Mouse (Mus musculus) stomach, embryonic 15.5 days (tissue): ENCODE data around the gene Zer1. TPM values are rescaled to one million over a fixed set of nuclear protein-coding genes. Genes with fewer than 3 reads are reported as not detected.

Experiments
- ATAC-seq: fragments of 200-750 bp; cut with Nextera tagmentation; 2 replicates; pipeline ENCODE4 v1.8.0; 2017; ENCODE audit warnings: low read depth, moderate number of reproducible peaks, moderate TSS enrichment; ENCODE audit not compliant: insufficient read depth, low FRiP score
- H3K27ac ChIP-seq: fragments of 300-500 bp; sonication (generic); 2 replicates; pipeline ENCODE4 v1.5.1; 2015; ENCODE audit warnings: mild to moderate bottlenecking, inconsistent platforms
- H3K27me3 ChIP-seq: fragments of 300-500 bp; sonication (generic); replicated peaks from 2 replicates; pipeline ENCODE4 v1.6.1; 2015; ENCODE audit warnings: inconsistent platforms
- H3K36me3 ChIP-seq: fragments of 300-500 bp; sonication (generic); 2 replicates; pipeline ENCODE4 v1.6.1; 2015; ENCODE audit warnings: inconsistent platforms
- H3K4me1 ChIP-seq: fragments of 300-500 bp; sonication (generic); 2 replicates; pipeline ENCODE4 v1.6.1; 2015; ENCODE audit warnings: inconsistent platforms
- H3K4me2 ChIP-seq: fragments of 300-500 bp; sonication (generic); 2 replicates; pipeline ENCODE4 v1.6.1; 2015; ENCODE audit warnings: mild to moderate bottlenecking, inconsistent platforms
- H3K4me3 ChIP-seq: fragments of 300-500 bp; sonication (generic); replicated peaks from 2 replicates; pipeline ENCODE4 v1.5.1; 2015; ENCODE audit warnings: inconsistent platforms
- H3K9ac ChIP-seq: fragments of 300-500 bp; sonication (generic); 2 replicates; pipeline ENCODE4 v1.6.1; 2015; ENCODE audit warnings: inconsistent platforms
- H3K9me3 ChIP-seq: fragments of 300-500 bp; sonication (generic); 2 replicates; pipeline ENCODE4 v1.6.1; 2016; ENCODE audit warnings: inconsistent platforms
- WGBS: fragments of 180-500 bp; shearing (Covaris S2); methylation state at CpG from one replicate; pipeline ENCODE4 v1.1.7; 2015; 5-methylcytosine and 5-hydroxymethylcytosine counted together
- polyA plus RNA-seq: library from polyadenylated mRNA; unstranded; fragments of >200 nt; fragmentation: Nextera tagmentation; extraction: Ambion mirVana; gene quantifications from 2 replicates; pipeline ENCODE4 v1.2.1, GENCODE M21; 2015

The Zer1 gene
- polyA plus RNA-seq, 1 experiment from 2014 or later, result 7.0 TPM

DNA sequence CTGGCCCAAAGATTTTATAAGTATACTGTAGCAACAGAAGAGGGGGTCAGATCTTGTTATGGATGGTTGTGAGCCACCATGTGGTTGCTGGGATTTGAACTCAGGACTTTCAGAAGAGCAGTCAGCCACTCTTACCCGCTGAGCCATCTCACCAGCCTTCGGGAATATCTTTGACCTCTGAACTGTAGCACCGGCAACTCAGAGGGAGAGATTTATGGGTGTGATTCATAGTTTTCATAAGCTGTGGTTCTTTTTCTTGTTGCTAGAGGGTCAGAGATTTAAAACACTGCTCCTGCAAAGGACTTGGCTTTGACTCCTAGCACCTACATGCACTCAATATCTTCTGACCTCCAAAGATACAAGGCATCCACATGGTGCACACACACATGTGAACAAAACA is 48.8 kb downstream of the Zer1 start:
- WGBS, result 51% methylated on average over 3 of the region's 3 CpGs
- H3K4me1 ChIP-seq, result peaks cover 12% of the 10 kb centered on the region; the same call in 1 of the 2 replicates
- H3K4me3 ChIP-seq, result no peak overlapping the region
- no peaks in the 10 kb centered on the region for H3K9me3 ChIP-seq
- H3K9ac ChIP-seq, result no peak overlapping the region
- no peak overlapping the region for H3K27ac ChIP-seq
- no peaks in the 10 kb centered on the region for H3K27me3 ChIP-seq
- no peak for ATAC-seq
- H3K36me3 ChIP-seq, result 0 out of 2 replicates have a peak, but pooled peaks cover 7% of the 10 kb centered on the region
- H3K4me2 ChIP-seq, result no peak overlapping the region

DNA sequence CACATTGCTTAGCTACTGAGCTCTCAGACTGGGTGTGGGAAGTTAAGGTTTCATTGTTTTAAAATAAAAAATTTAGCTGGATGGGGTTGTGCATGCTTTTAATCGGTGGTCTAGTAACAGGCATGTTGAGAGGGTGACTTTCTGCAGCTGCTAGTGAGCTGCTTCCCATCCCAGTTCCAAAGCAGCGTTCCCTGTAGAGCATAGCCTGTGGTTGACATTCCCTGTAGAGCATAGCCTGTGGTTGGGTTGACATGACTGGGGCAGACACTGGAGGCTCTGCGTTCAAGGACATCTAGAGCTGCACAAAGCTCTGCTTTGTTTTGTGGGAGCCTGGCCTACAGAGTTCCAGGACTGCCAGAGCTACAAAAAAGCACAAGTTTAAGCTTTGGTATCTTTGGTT is 51.1 kb downstream of the Zer1 start:
- H3K4me2 ChIP-seq, result no peak overlapping the region
- 70% methylated on average over 3 of the region's 3 CpGs for WGBS
- H3K9ac ChIP-seq, result no peak overlapping the region
- no peaks in the 10 kb centered on the region for H3K9me3 ChIP-seq
- ATAC-seq, result no peak
- H3K27me3 ChIP-seq, result no peaks in the 10 kb centered on the region
- H3K27ac ChIP-seq, result no peak overlapping the region
- peaks cover 26% of the 10 kb centered on the region for H3K36me3 ChIP-seq
- H3K4me1 ChIP-seq, result peaks cover 8% of the 10 kb centered on the region; the same call in 1 of the 2 replicates
- H3K4me3 ChIP-seq, result no peak overlapping the region

DNA sequence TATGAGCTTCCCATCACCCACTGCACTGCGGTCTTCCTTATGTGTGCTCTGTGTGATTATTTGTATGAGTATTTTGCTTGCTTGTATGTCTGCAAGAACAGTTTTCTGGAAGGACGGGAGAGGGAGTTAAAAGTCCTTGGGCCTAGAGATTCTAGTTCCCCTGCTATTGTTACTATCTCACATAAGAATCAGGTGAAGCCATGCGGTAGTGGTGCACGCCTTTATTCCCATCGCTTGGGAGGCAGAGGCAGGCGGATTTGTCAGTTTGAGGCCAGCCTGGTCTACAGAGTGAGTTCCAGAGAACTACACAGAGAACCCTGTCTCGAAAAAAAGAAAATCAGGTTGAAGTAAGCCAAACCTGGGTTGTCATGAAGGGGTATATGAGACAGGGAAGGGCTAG is 51.5 kb downstream of the Zer1 start:
- WGBS, result 76% methylated on average over 7 of the region's 7 CpGs
- peaks cover 10% of the 10 kb centered on the region; the same call in 1 of the 2 replicates for H3K4me1 ChIP-seq
- no peak overlapping the region for H3K9ac ChIP-seq
- ATAC-seq, result no peak
- no peaks in the 10 kb centered on the region for H3K9me3 ChIP-seq
- peaks cover 26% of the 10 kb centered on the region for H3K36me3 ChIP-seq
- H3K4me2 ChIP-seq, result no peak overlapping the region
- no peak overlapping the region for H3K27ac ChIP-seq
- H3K27me3 ChIP-seq, result no peaks in the 10 kb centered on the region
- H3K4me3 ChIP-seq, result no peak overlapping the region

DNA sequence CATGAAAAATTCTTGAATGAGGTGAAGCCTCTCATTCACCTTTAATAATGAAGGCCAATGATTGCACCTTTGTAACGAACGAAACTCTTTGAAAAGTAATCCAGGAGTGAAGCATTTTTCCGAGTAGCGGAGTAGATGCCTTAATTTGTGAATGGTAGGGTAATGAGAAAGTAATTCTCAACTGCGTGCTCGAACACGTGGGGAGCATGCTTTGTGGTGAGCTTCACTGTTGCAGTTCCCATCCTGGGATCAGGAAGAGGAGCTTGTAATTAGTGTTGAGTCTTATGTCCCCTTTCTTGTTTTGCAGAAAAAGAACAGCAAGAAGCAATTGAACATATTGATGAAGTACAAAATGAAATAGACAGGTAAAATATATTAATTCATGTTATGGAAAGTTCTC is 56.4 kb downstream of the Zer1 start:
- Histone ChIP-seq H3K4me3 (peak overlapping the region; percentile 100), H3K4me1 (peaks cover 23% of the 10 kb centered on the region), H3K36me3 (peaks cover 26% of the 10 kb centered on the region), H3K27me3 (no peaks in the 10 kb centered on the region), H3K9me3 (no peaks in the 10 kb centered on the region), H3K27ac (0 out of 2 replicates have a peak overlapping the region, but pooled peaks have one; percentile 99), H3K4me2 (peak overlapping the region; percentile 60), H3K9ac (peak overlapping the region; percentile 99; the same call in 1 of the 2 replicates)
- 18% methylated on average over 7 of the region's 7 CpGs for WGBS
- no peak for ATAC-seq

DNA sequence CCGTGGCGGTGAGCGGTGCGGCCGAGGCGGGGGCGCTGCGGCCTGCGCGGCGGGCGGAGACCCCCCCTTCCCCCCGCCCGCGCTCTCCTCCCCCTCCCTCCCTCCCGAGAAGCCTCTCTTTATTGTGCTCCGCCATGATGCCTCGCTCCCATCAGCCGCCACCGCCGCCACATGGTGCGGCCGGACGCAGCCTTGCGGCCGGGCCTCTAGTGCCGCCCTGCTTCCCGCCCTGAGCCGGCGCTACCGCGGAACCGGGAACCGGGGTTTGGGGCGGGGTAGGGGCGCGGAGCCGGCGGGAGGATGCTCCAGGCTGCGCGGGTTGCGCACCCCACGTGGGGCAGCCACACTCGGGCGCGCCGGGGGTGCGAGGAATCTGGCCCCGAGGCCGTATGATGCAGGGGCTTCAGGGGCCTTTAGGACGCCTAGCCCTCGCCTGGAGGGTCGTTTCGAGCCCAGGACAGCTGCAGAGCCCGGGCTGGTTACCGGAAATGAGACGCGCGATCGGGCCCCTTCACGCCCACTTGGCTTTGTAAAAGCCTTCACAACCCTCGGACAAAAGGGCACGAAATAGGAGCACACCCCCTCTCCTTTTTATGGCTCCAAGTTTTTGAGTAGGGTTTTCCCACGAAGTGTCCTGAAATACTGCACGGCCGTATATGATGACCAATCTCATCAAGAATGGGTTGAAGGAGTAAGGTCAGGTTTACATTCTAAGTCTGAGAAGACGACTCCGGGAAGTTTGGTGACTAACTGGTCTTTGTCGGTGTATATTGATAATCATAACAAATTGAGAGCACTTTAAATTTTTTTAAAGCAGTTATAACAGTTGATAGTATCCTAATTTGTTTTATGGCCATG is 57.1 kb downstream of the Zer1 start:
- H3K27me3 ChIP-seq, result no peaks in the 10 kb centered on the region
- peaks cover 20% of the 10 kb centered on the region for H3K36me3 ChIP-seq
- H3K9ac ChIP-seq, result peak overlapping the region; percentile 99
- peak overlapping the region; percentile 100 for H3K4me3 ChIP-seq
- peaks cover 23% of the 10 kb centered on the region for H3K4me1 ChIP-seq
- no peaks in the 10 kb centered on the region for H3K9me3 ChIP-seq
- peak overlapping the region; percentile 60 for H3K4me2 ChIP-seq
- WGBS, result under 1% methylated on average over 51 of the region's 69 CpGs
- peak overlapping the region; percentile 99 for H3K27ac ChIP-seq
- no peak; the same call in 1 of the 2 replicates for ATAC-seq

DNA sequence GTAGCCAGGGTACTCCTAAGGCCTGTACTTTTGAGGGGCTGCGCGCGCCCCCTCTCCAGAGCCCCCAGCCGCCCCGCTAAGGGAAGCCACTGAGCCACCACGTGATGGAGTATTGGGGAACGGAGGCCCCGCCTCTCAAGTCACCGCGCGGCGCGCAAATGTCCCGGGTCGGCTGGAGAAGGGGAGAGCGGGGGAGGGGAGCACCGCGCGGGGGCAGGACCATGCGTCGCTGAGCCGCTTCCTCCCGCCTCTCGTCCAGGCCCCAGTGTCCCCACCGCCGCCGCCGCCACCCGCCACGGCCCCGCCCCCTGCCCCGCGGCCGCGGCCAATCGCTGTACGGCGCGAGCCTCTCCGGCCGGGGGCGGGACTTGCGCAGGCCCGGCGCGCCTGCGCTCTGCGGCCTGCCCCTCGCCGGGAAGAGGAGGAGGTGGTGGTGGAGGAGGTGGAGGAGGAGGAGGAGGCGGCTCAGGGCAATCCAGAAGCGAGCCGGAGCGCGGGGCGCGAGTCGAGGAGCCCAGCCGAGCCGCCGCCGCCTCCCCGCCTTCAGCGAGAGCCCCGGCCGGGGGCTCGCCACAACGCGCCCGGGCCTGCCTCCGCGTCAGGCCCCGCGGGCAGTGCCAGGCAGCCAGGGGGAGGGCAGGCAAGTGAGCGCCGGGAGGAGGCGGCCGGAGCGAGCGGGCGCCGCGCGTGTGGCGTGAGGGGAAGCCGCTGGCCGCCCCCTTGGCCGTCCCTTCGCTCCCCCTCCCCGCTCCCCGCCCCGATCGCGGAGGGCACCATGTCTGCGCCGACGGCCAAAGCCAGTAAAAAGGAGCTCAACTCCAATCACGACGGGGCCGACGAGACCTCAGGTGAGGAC is 58.1 kb downstream of the Zer1 start:
- Histone ChIP-seq H3K27ac (peak overlapping the region; percentile 99), H3K9me3 (no peaks in the 10 kb centered on the region), H3K9ac (peak overlapping the region; percentile 99), H3K27me3 (no peaks in the 10 kb centered on the region), H3K36me3 (peaks cover 20% of the 10 kb centered on the region), H3K4me3 (peak overlapping the region; percentile 100), H3K4me2 (peak overlapping the region; percentile 88), H3K4me1 (peaks cover 23% of the 10 kb centered on the region)
- under 1% methylated on average over 59 of the region's 101 CpGs for WGBS
- peak; percentile 93 for ATAC-seq

DNA sequence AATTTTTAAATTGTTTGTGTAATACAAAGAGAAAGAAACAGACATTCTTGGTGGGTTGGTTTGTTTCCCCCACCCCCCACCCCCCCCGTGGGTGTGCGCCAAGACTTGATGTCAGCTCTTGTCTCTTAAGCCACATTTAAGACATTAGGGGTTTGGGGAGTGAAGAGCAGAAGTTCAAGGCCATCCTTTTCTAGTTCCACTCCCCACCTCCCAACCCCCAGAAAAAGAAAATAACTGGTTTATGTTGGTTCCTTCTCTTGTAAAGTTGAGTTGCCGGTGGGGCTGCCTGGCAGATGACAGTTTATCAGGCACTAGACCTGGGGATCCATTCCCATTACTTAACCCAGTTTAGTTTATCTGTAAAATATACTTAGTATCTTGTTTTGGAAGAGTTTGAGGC is 60.1 kb downstream of the Zer1 start:
- H3K9me3 ChIP-seq, result no peaks in the 10 kb centered on the region
- H3K27ac ChIP-seq, result peak overlapping the region; percentile 97; the same call in 1 of the 2 replicates
- H3K9ac ChIP-seq, result no peak overlapping the region

DNA sequence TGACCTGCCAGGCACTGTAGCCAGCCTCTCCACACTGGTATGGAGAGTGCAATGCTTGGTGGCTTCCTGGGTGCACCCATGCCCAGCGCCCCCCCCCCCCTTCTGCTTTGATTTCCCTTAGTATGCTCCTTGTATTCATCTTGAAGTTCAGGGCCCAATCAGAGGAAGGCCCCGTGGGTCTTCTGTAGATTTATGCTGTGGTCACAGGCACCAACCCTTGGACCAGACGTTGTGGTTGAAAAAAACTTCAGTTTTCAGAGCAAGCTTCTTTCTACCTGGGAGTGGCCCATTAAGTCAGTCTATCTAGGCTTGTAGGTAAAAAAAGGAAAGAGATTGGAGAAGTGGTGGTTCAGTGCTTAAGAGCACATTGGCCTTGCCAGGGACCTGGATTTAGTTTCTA is 60.6 kb downstream of the Zer1 start:
- Histone ChIP-seq H3K9ac (no peak overlapping the region), H3K27me3 (no peaks in the 10 kb centered on the region), H3K36me3 (peaks cover 4% of the 10 kb centered on the region; the same call in 1 of the 2 replicates), H3K4me3 (peak overlapping the region; percentile 64), H3K9me3 (no peaks in the 10 kb centered on the region), H3K4me2 (peak overlapping the region; percentile 87), H3K4me1 (peaks cover 23% of the 10 kb centered on the region), H3K27ac (peak overlapping the region; percentile 97)
- no peak for ATAC-seq
- WGBS, result 13% methylated on average over 2 of the region's 3 CpGs

More for the DNA sequence above, 60.1 kb downstream of the Zer1 start:
- Histone ChIP-seq H3K4me1 (peaks cover 23% of the 10 kb centered on the region), H3K27me3 (no peaks in the 10 kb centered on the region), H3K4me2 (peak overlapping the region; percentile 87), H3K4me3 (peak overlapping the region; percentile 64; the same call in 1 of the 2 replicates), H3K36me3 (peaks cover 8% of the 10 kb centered on the region; the same call in 1 of the 2 replicates)
- WGBS, result 31% methylated on average over 3 of the region's 3 CpGs
- no peak for ATAC-seq

DNA sequence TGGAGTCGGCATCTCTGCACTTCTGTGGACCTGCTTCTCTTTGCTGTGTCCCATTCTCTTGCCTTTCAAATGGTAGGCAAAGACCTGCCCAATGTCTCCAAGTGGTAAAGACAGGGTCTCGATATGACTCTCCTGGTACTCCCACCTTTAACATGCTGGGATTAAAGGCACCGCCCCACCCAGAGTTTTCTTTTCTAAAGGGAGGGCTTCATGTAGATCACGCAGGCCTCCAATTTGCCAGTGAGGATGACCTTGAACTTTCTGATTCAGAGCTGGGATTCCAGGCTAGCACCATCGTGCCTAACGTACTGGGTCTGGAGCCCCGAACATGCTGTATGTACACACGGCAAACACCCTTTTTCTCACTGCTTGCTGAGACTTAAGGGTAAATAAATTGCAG is 61.1 kb downstream of the Zer1 start:
- no peak for ATAC-seq
- peak overlapping the region; percentile 87 for H3K4me2 ChIP-seq
- 6% methylated on average over 8 of the region's 8 CpGs for WGBS
- H3K4me3 ChIP-seq, result peak overlapping the region; percentile 64
- peak overlapping the region; percentile 67 for H3K9ac ChIP-seq
- no peaks in the 10 kb centered on the region for H3K9me3 ChIP-seq
- no peaks in the 10 kb centered on the region for H3K36me3 ChIP-seq
- H3K4me1 ChIP-seq, result peaks cover 22% of the 10 kb centered on the region
- H3K27ac ChIP-seq, result peak overlapping the region; percentile 97
- H3K27me3 ChIP-seq, result no peaks in the 10 kb centered on the region

DNA sequence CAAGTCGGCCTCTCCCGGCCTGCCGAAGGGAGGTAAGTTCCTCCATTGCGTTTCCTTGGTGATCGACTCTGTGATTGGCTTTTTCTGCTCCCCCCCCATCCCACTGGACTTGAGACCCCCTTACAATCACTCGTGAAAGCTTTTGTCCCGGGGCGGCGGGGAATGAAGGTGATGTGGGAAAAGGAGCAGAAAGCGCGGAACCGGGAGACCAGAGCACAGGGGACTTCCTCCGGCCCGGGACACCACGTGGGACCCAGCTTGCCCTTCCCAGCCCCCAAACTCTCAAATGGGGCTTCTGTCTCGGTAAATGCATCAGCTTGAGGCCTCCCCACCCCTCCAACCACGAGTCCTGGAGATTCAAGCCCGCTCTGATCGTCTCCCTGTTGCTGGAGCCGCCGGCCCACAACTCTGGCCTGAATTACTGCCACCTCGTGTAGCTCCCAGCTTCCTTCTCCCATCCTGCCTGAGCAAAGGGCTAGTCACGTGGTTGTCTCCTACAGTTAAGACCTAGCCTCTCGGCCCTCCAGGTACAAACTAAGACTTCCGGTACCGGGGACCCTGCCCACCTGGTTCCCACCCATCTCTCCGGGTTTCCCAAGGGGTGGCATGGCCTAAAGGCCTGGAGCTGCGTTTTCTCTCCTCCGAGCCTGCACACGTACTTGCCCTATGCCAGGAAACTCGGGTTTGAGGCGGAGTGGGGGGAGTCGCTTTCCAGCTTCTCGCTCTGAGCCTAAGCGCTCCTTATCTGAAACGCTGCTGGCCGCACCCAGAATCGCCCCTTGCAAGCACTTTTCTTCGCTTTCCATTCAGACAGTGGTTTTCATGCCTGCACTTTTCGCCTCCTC is 61.9 kb downstream of the Zer1 start:
- WGBS, result under 1% methylated on average over 40 of the region's 40 CpGs
- Histone ChIP-seq H3K27me3 (no peaks in the 10 kb centered on the region), H3K36me3 (no peaks in the 10 kb centered on the region), H3K4me3 (peak overlapping the region; percentile 64), H3K9ac (peak overlapping the region; percentile 67), H3K4me2 (peak overlapping the region; percentile 87), H3K4me1 (peaks cover 18% of the 10 kb centered on the region), H3K27ac (peak overlapping the region; percentile 97), H3K9me3 (no peaks in the 10 kb centered on the region)
- peak; percentile 54 for ATAC-seq
